In genomic region chr7:126695631-126696207, GRCm38 (mm10) we compare ENCODE assay signal across 8 mouse cellular contexts. TPM values are rescaled to one million over a fixed set of nuclear protein-coding genes. Genes with fewer than 3 reads are reported as not detected.
A peak's percentile ranks its signal among the peaks of the same experiment; 100 is the strongest.
DNase-seq lines count a peak whose midpoint lies in the region; ATAC-seq and TF ChIP-seq lines count a peak whose summit lies in the region.

Gene Slx1b (minus strand): TSS chr7:126695784.

- H3K27me3 ChIP-seq in Patski: no peaks in the 10 kb centered on the region
- H3K27me3 ChIP-seq in hindbrain, embryonic 13.5 days: no peaks in the 10 kb centered on the region

- peaks cover 45% of the 10 kb centered on the region for H3K36me3 ChIP-seq in hindbrain, embryonic 13.5 days

- in situ Hi-C loops in Patski (cut with MboI; ENCODE audit: low pct_unique_long_range_greater_than_20kb): no loop called here

- WGBS in hindbrain, embryonic 13.5 days: under 1% methylated on average over 40 of the region's 40 CpGs

- no peaks in the 10 kb centered on the region for H3K9me3 ChIP-seq in hindbrain, embryonic 13.5 days

- peaks cover 55% of the 10 kb centered on the region for H3K4me1 ChIP-seq in hindbrain, embryonic 13.5 days (replicated peaks)

- H3K27ac ChIP-seq in hindbrain, embryonic 13.5 days: peak within 1 kb of the TSS; percentile 95

- CTCF ChIA-PET in Patski (lab: Charles Lee): no interaction called here

- H3K4me3 ChIP-seq in hindbrain, embryonic 13.5 days: peak within 1 kb of the TSS; percentile 80

- peak; percentile 87 for DNase-seq in Patski (ENCODE audit: low read depth, low spot score)
- peak; percentile 95 to 97 for DNase-seq in cerebellum, postnatal 14 days
- peak; percentile 91 to 92 for DNase-seq in frontal cortex, postnatal 14 days (ENCODE audit: low spot score in 2 of 2)
- peak; percentile 84 to 88 for DNase-seq in layer of hippocampus, postnatal 25 days (ENCODE audit: extremely low spot score in 1 of 2, low spot score in 1 of 2)
- peak; percentile 97 for DNase-seq in lung, postnatal 25 days (ENCODE audit: low spot score)
- DNase-seq in retina, embryonic 14.5 days (ENCODE audit: low spot score): peak; percentile 99
- peak; percentile 90 for DNase-seq in thymus, postnatal 4 days

- no peak for TF ChIP-seq CTCF in Patski (IDR thresholded peaks at IDR 0.05)

- ATAC-seq in Patski: peak; percentile 92
- peak; percentile 97 for ATAC-seq in hindbrain, embryonic 13.5 days (ENCODE audit: low FRiP score)

- peak within 1 kb of the TSS; percentile 93 for H3K9ac ChIP-seq in hindbrain, embryonic 13.5 days

- POLR2A ChIA-PET in Patski (lab: Charles Lee): no interaction called here

- peak within 1 kb of the TSS; percentile 96 for H3K4me2 ChIP-seq in hindbrain, embryonic 13.5 days

RNA-seq across cellular contexts. Expression of gene Slx1b, which starts in this region (rescaled TPM):
- 14.8 TPM for polyA plus RNA-seq in Patski (2021)
- 20.9 and 22.2 TPM in 2 replicates for polyA plus RNA-seq in hindbrain, embryonic 13.5 days (2015; fragmentation: Nextera tagmentation; extraction: Ambion mirVana)
- 10 to 100 TPM; 16.4 to 19.4 TPM for total RNA-seq in layer of hippocampus, postnatal 25 days (2021)

Comparison
In these comparisons a context has a peak if more than half of its experiments do, and no peak if none do; other contexts are left out.
1. Peak in every context shown above with its lines: DNase-seq, ATAC-seq, H3K4me3 ChIP-seq and H3K27ac ChIP-seq.